Mouse (Mus musculus): Measurements from ENCODE around the gene Adcy2. TPM values are rescaled to one million over a fixed set of nuclear protein-coding genes. Genes with fewer than 3 reads are reported as not detected.

The Adcy2 gene
- polyA plus RNA-seq, 1 experiment from 2014 or later, result 12.2 TPM

- H3K4me3 ChIP-seq (ENCODE audit: low read length), result no peak overlapping the region
- no peaks in the 10 kb centered on the region for H3K9me3 ChIP-seq (ENCODE audit: control insufficient read depth, low read length)
- H3K4me1 ChIP-seq (replicated peaks; ENCODE audit: control insufficient read depth, insufficient read depth, low read length), result peaks cover 6% of the 10 kb centered on the region
- no peaks in the 10 kb centered on the region for H3K27me3 ChIP-seq (ENCODE audit: control insufficient read depth, insufficient read depth, low read depth, low read length)
- 50% methylated on average over 13 of the region's 13 CpGs for WGBS
- H3K9ac ChIP-seq (ENCODE audit: low read length), result peak overlapping the region; percentile 33; the same call in 1 of the 2 replicates
- no peaks in the 10 kb centered on the region for H3K36me3 ChIP-seq (ENCODE audit: control insufficient read depth, insufficient read depth, low read length)
- peak overlapping the region; percentile 94 for H3K27ac ChIP-seq (ENCODE audit: low read length)
- peak overlapping the region; percentile 5; the same call in 1 of the 2 replicates for H3K4me2 ChIP-seq (ENCODE audit: low read depth, low read length)
- peak; percentile 93 for ATAC-seq (ENCODE audit: low read depth)
These were observed 178.3 kb downstream of the Adcy2 start for GRCm38 (mm10) chr13:68820858-68821579.

GRCm38 (mm10) chr13:68815704-68816477 lies 183.4 kb downstream of the Adcy2 start:
- no peak for ATAC-seq (ENCODE audit: low read depth)

GRCm38 (mm10) chr13:68811185-68811584 lies 188.2 kb downstream of the Adcy2 start:
- Histone ChIP-seq H3K9me3 (ENCODE audit: control insufficient read depth, low read length) (no peaks in the 10 kb centered on the region), H3K9ac (ENCODE audit: low read length) (no peak overlapping the region), H3K27me3 (ENCODE audit: control insufficient read depth, insufficient read depth, low read depth, low read length) (no peaks in the 10 kb centered on the region), H3K36me3 (ENCODE audit: control insufficient read depth, insufficient read depth, low read length) (no peaks in the 10 kb centered on the region), H3K27ac (ENCODE audit: low read length) (no peak overlapping the region), H3K4me1 (replicated peaks; ENCODE audit: control insufficient read depth, insufficient read depth, low read length) (no peaks in the 10 kb centered on the region; the same call in 1 of the 2 replicates), H3K4me3 (ENCODE audit: low read length) (no peak overlapping the region), H3K4me2 (ENCODE audit: low read depth, low read length) (no peak overlapping the region)
- 98% methylated on average over 3 of the region's 3 CpGs for WGBS
- no peak for ATAC-seq (ENCODE audit: low read depth)

More at GRCm38 (mm10) chr13:68815704-68816477, 183.4 kb downstream of the Adcy2 start:
- Histone ChIP-seq H3K36me3 (ENCODE audit: control insufficient read depth, insufficient read depth, low read length) (no peaks in the 10 kb centered on the region), H3K27me3 (ENCODE audit: control insufficient read depth, insufficient read depth, low read depth, low read length) (no peaks in the 10 kb centered on the region), H3K9ac (ENCODE audit: low read length) (no peak overlapping the region), H3K4me3 (ENCODE audit: low read length) (no peak overlapping the region), H3K27ac (ENCODE audit: low read length) (no peak overlapping the region), H3K4me1 (replicated peaks; ENCODE audit: control insufficient read depth, insufficient read depth, low read length) (no peaks in the 10 kb centered on the region; the same call in 1 of the 2 replicates), H3K9me3 (ENCODE audit: control insufficient read depth, low read length) (no peaks in the 10 kb centered on the region), H3K4me2 (ENCODE audit: low read depth, low read length) (no peak overlapping the region)
- WGBS, result 71% methylated on average over 4 of the region's 4 CpGs

- Histone ChIP-seq H3K4me1 (replicated peaks; ENCODE audit: control insufficient read depth, insufficient read depth, low read length) (no peaks in the 10 kb centered on the region; the same call in 1 of the 2 replicates), H3K27ac (ENCODE audit: low read length) (no peak overlapping the region), H3K9ac (ENCODE audit: low read length) (no peak overlapping the region), H3K4me2 (ENCODE audit: low read depth, low read length) (no peak overlapping the region), H3K4me3 (ENCODE audit: low read length) (no peak overlapping the region), H3K9me3 (ENCODE audit: control insufficient read depth, low read length) (no peaks in the 10 kb centered on the region), H3K36me3 (ENCODE audit: control insufficient read depth, insufficient read depth, low read length) (peaks cover 2% of the 10 kb centered on the region; the same call in 1 of the 2 replicates), H3K27me3 (ENCODE audit: control insufficient read depth, insufficient read depth, low read depth, low read length) (no peaks in the 10 kb centered on the region)
- ATAC-seq (ENCODE audit: low read depth), result no peak
- 56% methylated on average over 6 of the region's 6 CpGs for WGBS
These were observed 199.6 kb downstream of the Adcy2 start for GRCm38 (mm10) chr13:68799777-68800176.

GRCm38 (mm10) chr13:68793286-68793685 lies 206.1 kb downstream of the Adcy2 start:
- Histone ChIP-seq H3K9me3 (ENCODE audit: control insufficient read depth, low read length) (no peaks in the 10 kb centered on the region), H3K9ac (ENCODE audit: low read length) (no peak overlapping the region), H3K27ac (ENCODE audit: low read length) (peak overlapping the region; percentile 57; the same call in 1 of the 2 replicates), H3K4me1 (replicated peaks; ENCODE audit: control insufficient read depth, insufficient read depth, low read length) (peaks cover 3% of the 10 kb centered on the region; the same call in 1 of the 2 replicates), H3K4me3 (ENCODE audit: low read length) (no peak overlapping the region), H3K4me2 (ENCODE audit: low read depth, low read length) (no peak overlapping the region), H3K36me3 (ENCODE audit: control insufficient read depth, insufficient read depth, low read length) (peaks cover 2% of the 10 kb centered on the region; the same call in 1 of the 2 replicates), H3K27me3 (ENCODE audit: control insufficient read depth, insufficient read depth, low read depth, low read length) (no peaks in the 10 kb centered on the region)
- peak; percentile 94 for ATAC-seq (ENCODE audit: low read depth)

- no peak overlapping the region for H3K4me2 ChIP-seq (ENCODE audit: low read depth, low read length)
- 60% methylated on average over 8 of the region's 8 CpGs for WGBS
- no peaks in the 10 kb centered on the region for H3K36me3 ChIP-seq (ENCODE audit: control insufficient read depth, insufficient read depth, low read length)
- no peaks in the 10 kb centered on the region for H3K27me3 ChIP-seq (ENCODE audit: control insufficient read depth, insufficient read depth, low read depth, low read length)
- H3K27ac ChIP-seq (ENCODE audit: low read length), result peak overlapping the region; percentile 43
- H3K4me1 ChIP-seq (replicated peaks; ENCODE audit: control insufficient read depth, insufficient read depth, low read length), result peaks cover 2% of the 10 kb centered on the region; the same call in 1 of the 2 replicates
- peak; percentile 59 for ATAC-seq (ENCODE audit: low read depth)
- no peaks in the 10 kb centered on the region for H3K9me3 ChIP-seq (ENCODE audit: control insufficient read depth, low read length)
- H3K9ac ChIP-seq (ENCODE audit: low read length), result no peak overlapping the region
- H3K4me3 ChIP-seq (ENCODE audit: low read length), result no peak overlapping the region
These were observed 211.9 kb downstream of the Adcy2 start for GRCm38 (mm10) chr13:68787286-68788061.

GRCm38 (mm10) chr13:68783096-68783495 lies 216.2 kb downstream of the Adcy2 start:
- no peaks in the 10 kb centered on the region for H3K36me3 ChIP-seq (ENCODE audit: control insufficient read depth, insufficient read depth, low read length)
- WGBS, result 48% methylated on average over 1 of the region's 1 CpGs
- 0 out of 2 replicates have a peak, but pooled peaks cover 2% of the 10 kb centered on the region for H3K4me1 ChIP-seq (replicated peaks; ENCODE audit: control insufficient read depth, insufficient read depth, low read length)
- no peaks in the 10 kb centered on the region for H3K9me3 ChIP-seq (ENCODE audit: control insufficient read depth, low read length)
- no peak overlapping the region for H3K9ac ChIP-seq (ENCODE audit: low read length)
- H3K27me3 ChIP-seq (ENCODE audit: control insufficient read depth, insufficient read depth, low read depth, low read length), result no peaks in the 10 kb centered on the region
- H3K4me3 ChIP-seq (ENCODE audit: low read length), result no peak overlapping the region
- H3K4me2 ChIP-seq (ENCODE audit: low read depth, low read length), result no peak overlapping the region
- H3K27ac ChIP-seq (ENCODE audit: low read length), result no peak overlapping the region
- no peak for ATAC-seq (ENCODE audit: low read depth)

- Histone ChIP-seq H3K27ac (ENCODE audit: low read length) (peak overlapping the region; percentile 39; the same call in 1 of the 2 replicates), H3K9me3 (ENCODE audit: control insufficient read depth, low read length) (no peaks in the 10 kb centered on the region), H3K4me3 (ENCODE audit: low read length) (no peak overlapping the region), H3K36me3 (ENCODE audit: control insufficient read depth, insufficient read depth, low read length) (no peaks in the 10 kb centered on the region), H3K4me1 (replicated peaks; ENCODE audit: control insufficient read depth, insufficient read depth, low read length) (no peaks in the 10 kb centered on the region; the same call in 1 of the 2 replicates), H3K27me3 (ENCODE audit: control insufficient read depth, insufficient read depth, low read depth, low read length) (no peaks in the 10 kb centered on the region), H3K4me2 (ENCODE audit: low read depth, low read length) (no peak overlapping the region), H3K9ac (ENCODE audit: low read length) (no peak overlapping the region)
- 53% methylated on average over 6 of the region's 6 CpGs for WGBS
- ATAC-seq (ENCODE audit: low read depth), result peak; percentile 72
These were observed 221.2 kb downstream of the Adcy2 start for GRCm38 (mm10) chr13:68778011-68778672.

Measured in lung, embryonic 16.5 days (tissue).